ENCODE assay signal across 8 mouse cellular contexts in genomic region chr4:114472143-114472542, GRCm38 (mm10).
DNase-seq lines count a peak whose midpoint lies in the region; ATAC-seq lines count a peak whose summit lies in the region.

No protein-coding gene starts in this region.

- no peak overlapping the region for H3K27ac ChIP-seq in midbrain, embryonic 11.5 days (ENCODE audit: low read depth, low read length)
- no peak overlapping the region for H3K27ac ChIP-seq in midbrain, embryonic 16.5 days (ENCODE audit: low read length)

- H3K9me3 ChIP-seq in midbrain, embryonic 11.5 days (ENCODE audit: control insufficient read depth, low read length): no peaks in the 10 kb centered on the region
- no peaks in the 10 kb centered on the region for H3K9me3 ChIP-seq in midbrain, embryonic 16.5 days (replicated peaks; ENCODE audit: control insufficient read depth, low read length, poor library complexity, severe bottlenecking)

- DNase-seq in midbrain, embryonic 11.5 days (ENCODE audit: low spot score, missing footprints): no peak
- DNase-seq in gastrocnemius, adult 8-10 months (ENCODE audit: low spot score in 2 of 2): peak; percentile 50 to 55
- DNase-seq in kidney, adult 11 months: peak; percentile 74
- peak; percentile 42 for DNase-seq in lung, postnatal 36 days
- no peak for DNase-seq in layer of hippocampus, adult 8-10 months (ENCODE audit: low spot score in 2 of 2)
- no peak for DNase-seq in right cerebral cortex, postnatal 10 days (ENCODE audit: low spot score in 2 of 2)

- WGBS in midbrain, embryonic 11.5 days: 78% methylated on average over 5 of the region's 5 CpGs
- 90% methylated on average over 5 of the region's 5 CpGs for WGBS in midbrain, embryonic 16.5 days

- no peaks in the 10 kb centered on the region for H3K27me3 ChIP-seq in midbrain, embryonic 11.5 days (ENCODE audit: control insufficient read depth, insufficient read depth, low read length)
- no peaks in the 10 kb centered on the region for H3K27me3 ChIP-seq in midbrain, embryonic 16.5 days (ENCODE audit: control insufficient read depth, insufficient read depth, low read depth, low read length)

- H3K4me1 ChIP-seq in midbrain, embryonic 11.5 days (ENCODE audit: control insufficient read depth, insufficient read depth, low read length): no peaks in the 10 kb centered on the region; the same call in 1 of the 2 replicates
- H3K4me1 ChIP-seq in midbrain, embryonic 16.5 days (ENCODE audit: control insufficient read depth, insufficient read depth, low read length): peaks cover 3% of the 10 kb centered on the region; the same call in 1 of the 2 replicates

- H3K4me3 ChIP-seq in midbrain, embryonic 11.5 days (ENCODE audit: low read depth, low read length): no peak overlapping the region
- H3K4me3 ChIP-seq in midbrain, embryonic 16.5 days (ENCODE audit: low read depth, low read length): no peak overlapping the region

- H3K36me3 ChIP-seq in midbrain, embryonic 11.5 days (ENCODE audit: control insufficient read depth, insufficient read depth, low read length): no peaks in the 10 kb centered on the region
- H3K36me3 ChIP-seq in midbrain, embryonic 16.5 days (ENCODE audit: control insufficient read depth, insufficient read depth, low read length): no peaks in the 10 kb centered on the region

- H3K9ac ChIP-seq in midbrain, embryonic 11.5 days (ENCODE audit: low read length): no peak overlapping the region
- H3K9ac ChIP-seq in midbrain, embryonic 16.5 days (ENCODE audit: low read depth, low read length): no peak overlapping the region

- no peak overlapping the region for H3K4me2 ChIP-seq in midbrain, embryonic 11.5 days
- H3K4me2 ChIP-seq in midbrain, embryonic 16.5 days (ENCODE audit: low read length): no peak overlapping the region

- ATAC-seq in midbrain, embryonic 11.5 days (ENCODE audit: low FRiP score): 0 out of 2 replicates have a peak, but pooled peaks have one; percentile 45
- no peak for ATAC-seq in midbrain, embryonic 16.5 days
- no peak for ATAC-seq in inflammation-experienced regulatory T-cells, adult 6 months

Comparison
In these comparisons a context has a peak if more than half of its experiments do, and no peak if none do; other contexts are left out.
1. DNase-seq: peak in gastrocnemius, adult 8-10 months (2 of 2), kidney, adult 11 months (single experiment) and lung, postnatal 36 days (single experiment); none in midbrain, embryonic 11.5 days (single experiment), layer of hippocampus, adult 8-10 months (0 of 2) and right cerebral cortex, postnatal 10 days (0 of 2).